Mouse (Mus musculus): ENCODE measurements around the gene Usp47.
A peak's percentile ranks its signal among the peaks of the same experiment; 100 is the strongest.

The Usp47 gene

GRCm38 (mm10) chr7:112042758-112043157 is 19.5 kb downstream of the Usp47 start:
- no peak for DNase-seq

- no peak for DNase-seq
These were observed 21.9 kb downstream of the Usp47 start for GRCm38 (mm10) chr7:112045249-112045648.

- DNase-seq = no peak
These were observed 22.6 kb downstream of the Usp47 start for GRCm38 (mm10) chr7:112045794-112046388.

GRCm38 (mm10) chr7:112048643-112049042 is 25.3 kb downstream of the Usp47 start:
- DNase-seq = no peak

GRCm38 (mm10) chr7:112053667-112054066 is 30.4 kb downstream of the Usp47 start:
- no peak for DNase-seq

- DNase-seq = no peak
These were observed 32.8 kb downstream of the Usp47 start for GRCm38 (mm10) chr7:112055901-112056625.

- no peak for DNase-seq
These were observed 51.6 kb downstream of the Usp47 start for GRCm38 (mm10) chr7:112074868-112075267.

GRCm38 (mm10) chr7:112082636-112083035 is 59.3 kb downstream of the Usp47 start:
- no peak for DNase-seq

- DNase-seq = no peak
These were observed 60.9 kb downstream of the Usp47 start for GRCm38 (mm10) chr7:112084222-112084621.

- peak; percentile 95 for DNase-seq
These were observed 61.8 kb downstream of the Usp47 start for GRCm38 (mm10) chr7:112085062-112085461.

- peak; percentile 52 for DNase-seq
These were observed 62.9 kb downstream of the Usp47 start for GRCm38 (mm10) chr7:112086186-112086585.

- DNase-seq = peak; percentile 51
These were observed 71.6 kb downstream of the Usp47 start for GRCm38 (mm10) chr7:112094923-112095322.

GRCm38 (mm10) chr7:112100887-112101286 is 77.6 kb downstream of the Usp47 start:
- peak; percentile 23 for DNase-seq

GRCm38 (mm10) chr7:112102933-112103332 is 79.6 kb downstream of the Usp47 start:
- DNase-seq = peak; percentile 45

GRCm38 (mm10) chr7:112103816-112104215 is 80.5 kb downstream of the Usp47 start:
- peak; percentile 55 for DNase-seq

GRCm38 (mm10) chr7:112108757-112109156 is 85.5 kb downstream of the Usp47 start:
- peak; percentile 45 for DNase-seq

- peak; percentile 58 for DNase-seq
These were observed 87.5 kb downstream of the Usp47 start for GRCm38 (mm10) chr7:112110638-112111372.

- DNase-seq = peak; percentile 62
These were observed 94.2 kb downstream of the Usp47 start for GRCm38 (mm10) chr7:112117501-112117900.

- peak; percentile 80 for DNase-seq
These were observed 94.8 kb downstream of the Usp47 start for GRCm38 (mm10) chr7:112118086-112118485.

- peak; percentile 83 for DNase-seq
These were observed 95.9 kb downstream of the Usp47 start for GRCm38 (mm10) chr7:112119248-112119647.

GRCm38 (mm10) chr7:112120861-112121810 is 97.8 kb downstream of the Usp47 start:
- peak; percentile 94 for DNase-seq

- DNase-seq = peak; percentile 92
These were observed 98.7 kb downstream of the Usp47 start for GRCm38 (mm10) chr7:112121866-112122500.

Data from heart, adult 11 months (tissue).